ENCODE assay signal across 8 mouse cellular contexts in the genomic region with DNA sequence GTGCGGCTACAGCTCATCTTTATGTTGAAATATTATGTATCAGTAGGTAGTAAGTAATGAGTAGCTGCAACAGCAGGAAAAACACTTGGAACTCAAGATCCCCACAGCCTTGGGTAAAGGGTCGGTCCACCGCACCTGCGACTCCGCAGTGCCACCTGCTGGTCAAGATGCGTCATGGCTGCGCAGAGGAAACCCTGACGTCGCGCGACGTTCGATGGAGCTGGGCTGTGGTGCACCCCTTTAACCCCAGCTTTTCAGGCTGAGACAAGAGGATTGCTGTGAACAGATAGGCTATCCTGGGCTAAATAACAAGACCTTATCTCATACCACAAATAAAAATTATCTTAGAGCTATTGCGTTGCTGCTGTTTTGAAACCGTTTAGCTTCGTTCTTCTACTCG. TPM values are rescaled to one million over a fixed set of nuclear protein-coding genes. Genes with fewer than 3 reads are reported as not detected.
DNase-seq lines count a peak whose midpoint lies in the region; ATAC-seq lines count a peak whose summit lies in the region.

No protein-coding gene starts in this region.

- no peak overlapping the region for H3K27ac ChIP-seq in hindbrain, embryonic 12.5 days

- H3K27me3 ChIP-seq in hindbrain, embryonic 12.5 days = no peaks in the 10 kb centered on the region

- peak; percentile 93 for DNase-seq in NIH3T3 (ENCODE audit: low read depth)
- peak; percentile 79 for DNase-seq in cerebellum, adult 9-11 months
- peak; percentile 52 to 83 for DNase-seq in frontal cortex, adult 2 months (ENCODE audit: extremely low spot score in 1 of 2, low spot score in 1 of 2)
- peak; percentile 71 to 73 for DNase-seq in layer of hippocampus, postnatal 36 days
- DNase-seq in lung, postnatal 36 days = peak; percentile 85
- peak; percentile 87 for DNase-seq in retina, postnatal 1 day
- DNase-seq in thymus, postnatal 4 days = peak; percentile 93

- peak overlapping the region; percentile 68 for H3K4me2 ChIP-seq in hindbrain, embryonic 12.5 days (replicated peaks)

- ATAC-seq in hindbrain, embryonic 12.5 days (ENCODE audit: low FRiP score) = peak; percentile 65

- H3K4me3 ChIP-seq in hindbrain, embryonic 12.5 days = peak overlapping the region; percentile 62; the same call in 1 of the 2 replicates

- H3K4me1 ChIP-seq in hindbrain, embryonic 12.5 days = peaks cover 16% of the 10 kb centered on the region

- no peak overlapping the region for H3K9ac ChIP-seq in hindbrain, embryonic 12.5 days

- peaks cover 12% of the 10 kb centered on the region for H3K36me3 ChIP-seq in hindbrain, embryonic 12.5 days

- H3K9me3 ChIP-seq in hindbrain, embryonic 12.5 days (replicated peaks) = no peaks in the 10 kb centered on the region

- 8% methylated on average over 17 of the region's 17 CpGs for WGBS in hindbrain, embryonic 12.5 days

RNA-seq across cellular contexts. Expression of a gene that starts 13.6 kb away (rescaled TPM):
- 53.1 and 53.2 TPM in 2 replicates for polyA plus RNA-seq in frontal cortex, adult 2 months (2012; rRNA removed)
- 53.4 and 61.0 TPM in 2 replicates for polyA plus RNA-seq in hindbrain, embryonic 12.5 days (2016; fragmentation: Nextera tagmentation; extraction: Ambion mirVana)
- total RNA-seq in layer of hippocampus, postnatal 36 days (2021) = 10 to 100 TPM; 47.7 to 53.8 TPM

RNA-seq across cellular contexts. Expression of a gene that starts 14.0 kb away (rescaled TPM):
- polyA plus RNA-seq in frontal cortex, adult 2 months (2012; rRNA removed) = 132 and 136 TPM in 2 replicates
- 54.9 and 57.7 TPM in 2 replicates for polyA plus RNA-seq in hindbrain, embryonic 12.5 days (2016; fragmentation: Nextera tagmentation; extraction: Ambion mirVana)
- 100 to 1,000 TPM; 139 to 143 TPM for total RNA-seq in layer of hippocampus, postnatal 36 days (2021)

RNA-seq across cellular contexts. Expression of a gene that starts 24.1 kb away (rescaled TPM):
- polyA plus RNA-seq in frontal cortex, adult 2 months (2012; rRNA removed) = 96.8 and 101 TPM in 2 replicates
- 109 and 119 TPM in 2 replicates for polyA plus RNA-seq in hindbrain, embryonic 12.5 days (2016; fragmentation: Nextera tagmentation; extraction: Ambion mirVana)
- total RNA-seq in layer of hippocampus, postnatal 36 days (2021) = 10 to 100 TPM; 70.0 to 71.3 TPM

RNA-seq across cellular contexts. Expression of a gene that starts 26.7 kb away (rescaled TPM):
- polyA plus RNA-seq in frontal cortex, adult 2 months (2012; rRNA removed) = 2.0 TPM in 2 replicates
- 5.5 and 5.6 TPM in 2 replicates for polyA plus RNA-seq in hindbrain, embryonic 12.5 days (2016; fragmentation: Nextera tagmentation; extraction: Ambion mirVana)
- 1 to 10 TPM; 2.5 to 2.8 TPM for total RNA-seq in layer of hippocampus, postnatal 36 days (2021)

RNA-seq across cellular contexts. Expression of a gene that starts 39.0 kb away (rescaled TPM):
- 19.8 and 22.8 TPM in 2 replicates for polyA plus RNA-seq in frontal cortex, adult 2 months (2012; rRNA removed)
- 4.5 and 5.1 TPM in 2 replicates for polyA plus RNA-seq in hindbrain, embryonic 12.5 days (2016; fragmentation: Nextera tagmentation; extraction: Ambion mirVana)
- total RNA-seq in layer of hippocampus, postnatal 36 days (2021) = 1 to 10 TPM; 4.7 to 5.0 TPM
